Mouse (Mus musculus): ENCODE data around the gene Pip5k1b.

Gene Pip5k1b

DNA sequence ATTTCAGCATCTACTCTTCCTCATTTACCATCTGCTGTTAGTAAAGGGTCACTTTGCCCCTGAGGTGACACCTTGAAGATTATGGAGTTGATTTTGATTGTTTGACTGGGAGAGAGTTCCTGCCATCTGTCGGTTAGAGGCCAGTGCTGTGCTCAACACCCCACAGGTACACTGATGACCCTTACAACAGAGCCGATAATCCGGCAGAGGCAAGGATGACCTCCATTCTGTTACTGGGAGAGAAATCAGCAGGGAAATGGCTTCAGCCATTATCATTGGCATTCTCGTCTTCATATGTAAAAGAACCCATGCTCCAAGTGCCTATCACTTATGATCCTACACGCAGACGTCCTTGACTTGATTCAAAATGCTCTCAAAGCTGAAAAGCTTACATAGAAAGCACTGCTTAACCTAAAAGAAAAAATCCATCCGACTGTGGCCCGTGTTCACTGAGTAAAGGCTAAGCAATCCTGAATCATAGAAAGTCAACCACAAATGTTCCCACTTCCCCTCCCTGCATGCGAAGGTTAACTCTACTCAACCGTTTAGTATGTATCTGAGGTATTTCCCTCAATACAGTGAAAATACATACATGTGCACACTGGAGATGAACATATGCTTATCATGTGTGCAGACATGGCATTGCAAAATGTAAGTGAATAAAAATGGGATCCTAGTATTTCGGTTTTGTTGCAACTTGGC is 146.7 kb downstream of the Pip5k1b start:
- no peak for DNase-seq

GRCm38 (mm10) chr19:24404716-24405115 is 151.0 kb downstream of the Pip5k1b start:
- no peak for DNase-seq

DNA sequence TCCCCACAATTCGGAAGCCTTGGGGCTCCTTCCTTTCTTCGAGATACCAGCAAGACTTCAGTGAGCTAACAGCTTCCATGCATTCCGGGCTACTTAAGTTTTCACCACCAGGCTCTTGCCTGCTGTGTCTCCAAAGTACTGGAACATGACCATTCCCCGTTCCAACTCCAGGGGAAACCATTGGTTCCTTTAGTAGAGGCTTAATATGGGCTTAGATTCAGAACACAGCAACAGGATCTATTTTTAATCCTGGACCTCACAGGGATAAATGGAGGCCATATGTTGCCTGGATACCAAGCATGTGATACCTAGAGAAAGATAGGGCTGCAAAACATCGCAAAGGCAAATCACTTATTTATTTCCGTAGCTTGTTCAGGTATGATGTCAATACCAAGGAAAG is 152.4 kb downstream of the Pip5k1b start:
- DNase-seq = peak; percentile 20

- DNase-seq = peak; percentile 36
These were observed 161.8 kb downstream of the Pip5k1b start for GRCm38 (mm10) chr19:24393920-24394319.

DNA sequence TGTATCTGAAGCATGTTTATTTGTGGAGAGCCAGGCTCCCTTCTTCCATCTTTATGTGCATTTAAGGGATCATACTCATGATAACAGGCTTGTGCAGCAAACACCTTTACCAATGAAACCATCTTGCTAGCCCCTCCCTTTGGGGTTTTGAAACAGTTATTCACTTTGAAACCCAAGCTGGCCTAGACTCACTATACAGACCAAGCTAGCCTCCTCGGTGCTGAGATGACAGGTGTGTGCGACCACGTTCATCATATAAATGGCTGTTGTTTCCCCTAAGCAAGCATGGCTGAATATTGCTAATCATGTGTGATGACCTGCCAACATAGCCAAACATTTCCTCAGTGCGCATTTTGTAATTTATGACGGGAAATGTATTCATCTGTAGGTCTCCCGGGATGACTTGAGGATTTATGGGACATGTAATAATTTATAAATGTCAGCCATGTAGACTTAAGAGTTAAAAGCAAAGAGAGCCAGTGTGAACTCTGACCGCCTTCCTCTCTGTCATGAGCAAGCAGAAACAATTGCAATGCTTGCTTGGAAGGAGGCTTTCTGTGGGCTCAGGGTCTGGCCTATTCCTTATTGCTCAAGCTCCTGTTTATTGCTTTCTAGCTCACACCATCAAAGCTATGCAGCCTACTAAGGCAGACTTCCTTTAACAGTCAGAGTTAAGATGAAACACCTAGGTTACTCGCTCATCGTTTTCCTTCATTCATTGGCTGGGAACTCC is 164.0 kb downstream of the Pip5k1b start:
- no peak for DNase-seq

- DNase-seq = no peak
These were observed 168.5 kb downstream of the Pip5k1b start for GRCm38 (mm10) chr19:24386956-24387865.

- DNase-seq = no peak
These were observed 177.2 kb downstream of the Pip5k1b start for GRCm38 (mm10) chr19:24378470-24378869.

DNA sequence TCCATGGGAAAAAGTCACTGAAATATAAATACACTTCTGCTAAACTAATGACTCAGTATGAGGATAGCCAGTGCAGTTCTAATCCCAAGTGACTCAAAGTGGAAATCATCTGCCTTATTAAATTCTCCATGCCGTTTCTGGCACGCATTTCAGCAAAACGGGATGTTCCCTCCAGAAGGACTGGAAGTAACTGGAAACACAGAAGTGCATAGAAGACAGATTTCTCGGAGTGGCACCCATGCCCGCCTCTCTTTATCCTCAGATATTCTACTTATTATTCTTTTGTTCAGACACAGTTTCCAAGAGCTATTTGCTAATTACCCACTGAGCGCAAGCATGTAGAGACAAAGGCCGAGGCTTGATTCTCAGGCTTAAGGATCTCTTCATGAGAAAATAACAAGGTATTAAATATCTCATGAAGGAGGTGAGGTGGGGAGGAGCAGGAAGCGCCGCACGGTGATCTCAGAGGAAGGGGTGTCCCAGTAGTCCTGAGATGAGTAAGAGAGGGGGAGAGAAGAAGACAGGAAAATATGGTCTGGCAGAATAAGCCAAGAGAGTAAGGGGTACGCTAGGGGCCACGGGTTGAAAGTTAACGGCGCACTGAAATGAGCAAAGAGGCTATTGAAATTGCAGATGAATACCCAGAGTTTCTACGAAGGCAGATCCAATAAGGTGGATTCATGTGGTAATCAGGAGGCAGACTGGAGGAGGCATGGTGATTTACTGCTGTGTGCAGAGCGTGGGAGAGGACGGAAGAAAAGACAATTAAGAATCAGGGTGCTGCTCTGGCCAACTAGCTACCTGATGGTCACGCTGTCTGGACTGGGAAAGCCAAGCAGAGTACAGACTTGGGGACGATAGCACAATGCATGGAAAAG is 183.7 kb downstream of the Pip5k1b start:
- DNase-seq = no peak

DNA sequence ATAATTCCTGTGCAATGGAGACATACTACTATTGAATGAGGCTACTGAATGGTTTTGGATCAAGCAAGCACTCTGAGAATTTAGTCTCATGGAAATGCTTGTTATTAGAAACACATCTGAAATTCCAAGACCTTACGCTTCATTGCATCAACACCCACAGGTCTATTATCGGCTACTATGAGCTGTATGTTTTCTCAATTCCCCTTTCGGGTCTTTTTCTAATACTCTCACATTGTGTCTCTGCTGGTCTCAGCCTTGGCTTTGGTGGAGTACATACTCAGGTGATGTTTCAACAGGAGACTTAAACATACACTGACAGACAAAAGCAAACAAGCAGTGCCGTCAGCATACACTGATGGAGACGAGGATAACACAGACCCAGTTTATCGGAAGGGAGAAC is 187.3 kb downstream of the Pip5k1b start:
- no peak for DNase-seq

DNA sequence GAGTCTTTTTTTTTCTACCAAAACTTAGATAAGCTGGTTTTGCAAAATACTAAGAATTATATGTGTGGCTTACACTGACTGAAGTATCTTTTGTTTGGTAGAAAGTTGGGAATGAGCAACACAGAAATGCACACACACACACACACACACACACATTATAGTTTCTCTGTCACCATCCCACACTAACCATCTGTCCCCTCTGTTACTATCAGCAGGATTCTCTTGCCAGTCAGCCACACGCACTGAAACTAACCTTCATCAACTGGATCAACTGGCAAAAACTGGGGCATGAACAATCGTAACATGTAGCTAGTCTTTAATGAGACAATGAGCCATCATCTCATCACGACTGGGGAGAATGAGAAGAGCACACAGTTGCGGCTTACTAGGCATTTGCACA is 187.9 kb downstream of the Pip5k1b start:
- no peak for DNase-seq

- DNase-seq = no peak
These were observed 188.9 kb downstream of the Pip5k1b start for GRCm38 (mm10) chr19:24366747-24367146.

DNA sequence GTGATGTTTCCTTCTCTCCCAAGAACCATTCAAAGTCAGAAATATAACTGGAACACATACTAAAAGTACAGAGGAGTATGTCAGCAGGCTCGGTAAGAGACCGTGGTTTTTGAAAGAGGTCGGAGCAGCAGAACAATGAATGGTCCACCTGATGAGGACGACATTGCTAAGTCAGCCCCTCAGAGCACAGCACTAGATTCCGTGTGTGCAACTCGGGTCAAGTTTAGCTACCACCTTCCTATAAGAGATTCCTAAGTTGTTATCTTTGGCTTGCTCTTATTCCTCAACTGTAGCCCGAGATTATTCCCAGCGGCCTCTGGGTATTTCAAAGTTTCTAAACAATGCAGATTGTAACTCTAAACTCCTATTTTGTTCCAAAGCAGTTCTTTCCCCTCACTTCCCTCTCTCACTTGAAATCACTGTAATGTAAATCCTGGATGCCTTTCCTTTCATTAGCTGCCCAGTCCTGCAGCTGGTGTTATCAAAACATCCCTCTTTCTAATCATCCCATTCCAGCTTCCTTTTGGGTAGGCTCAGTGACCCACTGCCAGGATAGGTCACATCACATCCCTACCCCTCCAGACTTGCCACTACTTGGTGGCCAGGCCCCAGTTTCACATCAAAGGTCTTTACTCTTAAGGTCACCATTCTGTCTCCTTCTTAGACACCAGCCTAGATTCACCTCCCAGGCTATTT is 192.9 kb downstream of the Pip5k1b start:
- no peak for DNase-seq

DNA sequence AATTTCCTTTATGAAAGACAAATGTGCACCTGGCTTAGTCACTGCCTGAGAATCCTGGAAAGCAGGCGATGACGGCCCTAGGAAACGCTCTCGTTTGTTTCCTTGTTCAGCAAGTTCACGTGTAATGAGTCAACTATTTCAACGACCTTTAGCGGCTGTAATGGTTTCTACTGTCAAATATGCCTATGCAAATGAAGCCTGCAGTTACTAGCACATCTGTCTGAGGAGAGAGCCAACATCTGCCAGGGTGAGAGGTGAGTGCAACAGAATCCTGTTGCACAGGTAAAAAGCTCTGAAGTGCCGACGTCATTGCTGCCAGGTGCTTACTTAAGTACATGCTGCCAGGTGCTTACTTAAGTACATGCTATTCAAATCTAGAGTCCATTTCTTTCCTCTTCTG is 196.4 kb downstream of the Pip5k1b start:
- no peak for DNase-seq

GRCm38 (mm10) chr19:24352298-24352959 is 203.2 kb downstream of the Pip5k1b start:
- DNase-seq = no peak

GRCm38 (mm10) chr19:24344501-24344900 is 211.2 kb downstream of the Pip5k1b start:
- DNase-seq = peak; percentile 31

DNA sequence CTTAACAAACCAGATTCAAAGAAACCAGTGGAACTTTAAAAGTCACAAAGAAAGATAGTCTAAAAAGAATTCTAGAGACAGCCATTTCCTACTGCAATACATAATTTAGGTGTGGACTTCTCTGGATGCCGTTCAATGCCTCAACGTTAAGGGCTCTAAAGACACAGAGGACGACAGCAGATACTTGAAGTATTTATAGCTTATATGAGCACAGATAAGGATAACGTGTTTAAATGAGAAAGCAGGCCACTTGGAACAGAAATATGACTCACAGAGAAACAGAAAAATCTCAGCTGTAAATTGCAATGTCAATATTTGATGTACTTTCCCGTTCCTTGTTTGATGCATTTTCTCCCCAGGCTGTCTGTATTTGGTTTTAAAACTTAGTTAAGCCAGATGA is 212.9 kb downstream of the Pip5k1b start:
- no peak for DNase-seq

GRCm38 (mm10) chr19:24336370-24337076 is 219.1 kb downstream of the Pip5k1b start:
- DNase-seq = no peak

DNA sequence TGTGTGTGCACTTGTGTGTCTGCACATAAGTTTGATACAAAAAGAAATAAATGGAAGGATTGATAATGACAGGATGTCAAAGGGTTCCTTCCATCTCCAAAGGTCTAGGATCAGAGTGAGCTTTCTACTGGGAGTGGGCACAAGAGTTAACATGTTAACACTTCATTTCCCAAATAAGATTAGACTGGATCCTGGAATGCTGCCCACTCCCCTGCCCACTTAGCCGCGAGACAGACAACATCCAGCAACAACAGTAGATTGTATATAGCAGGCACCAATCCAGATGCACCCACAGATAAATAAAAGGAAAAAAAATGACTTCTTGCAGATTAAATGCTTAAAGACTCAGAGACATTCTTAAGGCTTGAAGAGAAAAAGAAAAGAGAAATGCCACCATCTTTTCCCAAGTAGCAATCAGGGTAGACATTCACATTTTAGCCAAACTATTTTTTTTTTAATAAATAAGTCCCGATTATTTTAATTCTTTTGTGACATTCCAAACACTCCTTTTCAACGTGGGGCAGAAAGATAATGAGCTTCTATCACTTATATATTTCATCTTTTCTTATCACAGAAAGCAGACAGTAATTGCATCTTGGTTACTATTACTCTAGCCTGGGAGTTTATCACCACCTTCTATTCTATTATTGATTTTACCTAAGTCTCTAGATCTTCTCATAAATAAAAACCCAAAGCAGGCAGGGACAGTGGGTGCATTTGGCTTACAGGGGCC is 219.9 kb downstream of the Pip5k1b start:
- no peak for DNase-seq

DNA sequence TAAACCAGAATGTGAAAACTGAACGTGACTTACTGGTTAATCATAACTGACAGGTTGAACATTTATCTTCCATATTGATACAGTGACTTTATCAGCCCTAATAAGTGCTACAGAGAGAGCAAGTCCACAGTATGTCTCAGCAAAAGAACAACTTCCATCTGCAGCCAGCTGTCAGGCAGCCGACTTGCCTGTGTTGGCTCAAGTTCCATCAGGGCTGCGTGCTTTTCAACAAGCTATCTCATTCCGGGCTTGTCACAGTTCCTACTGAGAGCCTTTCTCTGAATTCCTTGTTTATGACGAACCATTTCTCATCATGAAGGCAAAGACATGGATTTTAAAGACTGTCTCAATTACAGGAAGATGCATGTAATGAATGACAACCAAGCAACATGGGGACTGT is 222.7 kb downstream of the Pip5k1b start:
- no peak for DNase-seq

- no peak for DNase-seq
These were observed 224.4 kb downstream of the Pip5k1b start for GRCm38 (mm10) chr19:24331274-24331673.

Measured in cerebellum, adult 8-10 months (tissue).